10 mouse cellular contexts compared by ENCODE assay signal in the genomic region with DNA sequence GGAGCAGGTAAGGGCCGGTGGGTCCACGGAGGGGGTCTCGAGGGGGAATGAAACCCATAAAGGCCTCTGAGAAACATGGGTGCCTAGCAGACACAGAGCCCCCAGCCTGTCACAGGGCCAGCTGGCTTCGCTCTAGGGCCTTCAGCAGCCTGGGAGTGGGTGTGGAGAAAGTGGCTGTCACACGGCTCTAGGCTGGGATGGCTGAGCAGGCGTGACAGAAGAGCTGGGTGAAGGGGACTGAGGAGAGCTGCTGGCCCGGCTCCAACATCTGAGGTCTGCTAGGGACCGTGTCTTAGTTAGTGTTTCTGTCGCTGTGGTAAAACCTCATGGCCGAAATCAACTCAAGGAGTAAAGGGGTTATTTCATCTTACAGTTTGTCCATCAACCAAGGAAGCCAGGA. TPM values are rescaled to one million over a fixed set of nuclear protein-coding genes. Genes with fewer than 3 reads are reported as not detected.
DNase-seq lines count a peak whose midpoint lies in the region; ATAC-seq lines count a peak whose summit lies in the region.
"Had no signal": no experiment of that assay in that cellular context is flagged by ENCODE, and none has a peak within 500 bp of the region (broad histone marks: within the 10 kb centered on the region; RNA-seq: fewer than 3 reads in every experiment).

No protein-coding gene starts in this region.

- peaks cover 46% of the 10 kb centered on the region for H3K4me1 ChIP-seq in heart, embryonic 13.5 days
- peaks cover 19% of the 10 kb centered on the region for H3K4me1 ChIP-seq in megakaryocyte, embryonic 14.5 days
- peaks cover 13% of the 10 kb centered on the region for H3K4me1 ChIP-seq in hindbrain, embryonic 16.5 days (ENCODE audit: control insufficient read depth, insufficient read depth, low read depth, low read length)
- H3K4me1 ChIP-seq in stomach, embryonic 14.5 days (ENCODE audit: control insufficient read depth, insufficient read depth, low read length): peaks cover 6% of the 10 kb centered on the region; the same call in 1 of the 2 replicates

- whole genome bisulfite sequencing in heart, embryonic 13.5 days: 40% methylated on average over 10 of the region's 10 CpGs
- WGBS in hindbrain, embryonic 16.5 days: 61% methylated on average over 10 of the region's 10 CpGs
- WGBS in stomach, embryonic 14.5 days: 62% methylated on average over 10 of the region's 10 CpGs

- H3K4me2 ChIP-seq in heart, embryonic 13.5 days: peak overlapping the region; percentile 20; the same call in 1 of the 2 replicates
- H3K4me2 ChIP-seq in hindbrain, embryonic 16.5 days (ENCODE audit: low read length): no peak overlapping the region
- no peak overlapping the region for H3K4me2 ChIP-seq in stomach, embryonic 14.5 days (replicated peaks; ENCODE audit: low read depth, low read length)

- H3K27ac ChIP-seq in heart, embryonic 13.5 days (replicated peaks): peak overlapping the region; percentile 86
- peak overlapping the region; percentile 36; the same call in 1 of the 2 replicates for H3K27ac ChIP-seq in hindbrain, embryonic 16.5 days (ENCODE audit: low read depth, low read length)
- peak overlapping the region; percentile 61; the same call in 1 of the 2 replicates for H3K27ac ChIP-seq in stomach, embryonic 14.5 days (ENCODE audit: low read length)

- H3K9ac ChIP-seq in heart, embryonic 13.5 days: peak overlapping the region; percentile 37; the same call in 1 of the 2 replicates
- no peak overlapping the region for H3K9ac ChIP-seq in hindbrain, embryonic 16.5 days (ENCODE audit: low read depth, low read length)
- H3K9ac ChIP-seq in stomach, embryonic 14.5 days (replicated peaks; ENCODE audit: low read depth, low read length): no peak overlapping the region

- H3K36me3 ChIP-seq in heart, embryonic 13.5 days: 0 out of 2 replicates have a peak, but pooled peaks cover 5% of the 10 kb centered on the region
- H3K36me3 ChIP-seq in megakaryocyte, embryonic 14.5 days (replicated peaks; ENCODE audit: low read length): no peaks in the 10 kb centered on the region
- H3K36me3 ChIP-seq in hindbrain, embryonic 16.5 days (ENCODE audit: control insufficient read depth, insufficient read depth, low read length): 0 out of 2 replicates have a peak, but pooled peaks cover 2% of the 10 kb centered on the region
- no peaks in the 10 kb centered on the region for H3K36me3 ChIP-seq in stomach, embryonic 14.5 days (ENCODE audit: control insufficient read depth, insufficient read depth, low read length)

- no peak overlapping the region for H3K4me3 ChIP-seq in heart, embryonic 13.5 days
- H3K4me3 ChIP-seq in megakaryocyte, embryonic 14.5 days (replicated peaks): peak overlapping the region; percentile 65
- H3K4me3 ChIP-seq in hindbrain, embryonic 16.5 days (ENCODE audit: low read length): no peak overlapping the region
- H3K4me3 ChIP-seq in stomach, embryonic 14.5 days (ENCODE audit: low read depth, low read length): no peak overlapping the region

- peak; percentile 57; the same call in 1 of the 2 replicates for ATAC-seq in heart, embryonic 13.5 days (ENCODE audit: extremely low read depth, insufficient number of reproducible peaks, low FRiP score, low TSS enrichment)
- no peak for ATAC-seq in megakaryocyte, adult 5-6 weeks (ENCODE audit: poor library complexity, severe bottlenecking)
- peak; percentile 54 for ATAC-seq in hindbrain, embryonic 16.5 days
- peak; percentile 57; the same call in 1 of the 2 replicates for ATAC-seq in stomach, embryonic 14.5 days (ENCODE audit: insufficient number of reproducible peaks, insufficient read depth, low FRiP score, low read depth)

- H3K27me3 ChIP-seq in heart, embryonic 13.5 days (replicated peaks): peaks cover 59% of the 10 kb centered on the region
- peaks cover 88% of the 10 kb centered on the region for H3K27me3 ChIP-seq in megakaryocyte, embryonic 14.5 days (replicated peaks)
- no peaks in the 10 kb centered on the region for H3K27me3 ChIP-seq in hindbrain, embryonic 16.5 days (replicated peaks; ENCODE audit: control insufficient read depth, insufficient read depth, low read length)
- H3K27me3 ChIP-seq in stomach, embryonic 14.5 days (ENCODE audit: control insufficient read depth, insufficient read depth, low read length): no peaks in the 10 kb centered on the region

- no peaks in the 10 kb centered on the region for H3K9me3 ChIP-seq in heart, embryonic 13.5 days
- peaks cover 12% of the 10 kb centered on the region; the same call in 1 of the 2 replicates for H3K9me3 ChIP-seq in megakaryocyte, embryonic 14.5 days
- no peaks in the 10 kb centered on the region for H3K9me3 ChIP-seq in hindbrain, embryonic 16.5 days (ENCODE audit: control insufficient read depth, low read length)
- no peaks in the 10 kb centered on the region for H3K9me3 ChIP-seq in stomach, embryonic 14.5 days (ENCODE audit: control insufficient read depth, low read depth, low read length)

- no peak for DNase-seq in heart, adult 9 months (ENCODE audit: low spot score in 2 of 2)
- no peak for DNase-seq in cerebellum, postnatal 36 days
- no peak for DNase-seq in spleen, postnatal 4 days (ENCODE audit: low spot score in 2 of 2)
- DNase-seq: cerebellum, adult 8-10 months; heart, adult 18-20 months had no signal

RNA-seq across cellular contexts. Expression of gene Adgrb2, which starts 17.5 kb away (rescaled TPM):
- 1.4 and 1.6 TPM in 2 replicates for polyA plus RNA-seq in heart, embryonic 13.5 days (2015; fragmentation: Nextera tagmentation; extraction: Ambion mirVana)
- 2.6 and 11.0 TPM in 2 replicates for polyA plus RNA-seq in megakaryocyte, embryonic 14.5 days (2012; ENCODE audit: insufficient read depth, low replicate concordance)
- total RNA-seq in megakaryocyte, adult 5-6 weeks (2015): not detected in 2 replicates
- 0.04 and 1.9 TPM in 2 replicates for total RNA-seq in megakaryocyte, adult 5-6 weeks (2017)
- polyA plus RNA-seq in hindbrain, embryonic 16.5 days (2015; fragmentation: Nextera tagmentation; extraction: Ambion mirVana): 13.4 and 14.9 TPM in 2 replicates
- 2.6 and 4.0 TPM in 2 replicates for polyA plus RNA-seq in stomach, embryonic 14.5 days (2014; fragmentation: Nextera tagmentation; extraction: Ambion mirVana)

RNA-seq across cellular contexts. Expression of gene Col16a1, which starts 45.5 kb away (rescaled TPM):
- 26.9 and 30.4 TPM in 2 replicates for polyA plus RNA-seq in heart, embryonic 13.5 days (2015; fragmentation: Nextera tagmentation; extraction: Ambion mirVana)
- polyA plus RNA-seq in megakaryocyte, embryonic 14.5 days (2012; ENCODE audit: insufficient read depth, low replicate concordance): 5.1 and 5.5 TPM in 2 replicates
- not detected in 2 replicates for total RNA-seq in megakaryocyte, adult 5-6 weeks (2015)
- not detected in 2 replicates for total RNA-seq in megakaryocyte, adult 5-6 weeks (2017)
- polyA plus RNA-seq in hindbrain, embryonic 16.5 days (2015; fragmentation: Nextera tagmentation; extraction: Ambion mirVana): 11.8 and 16.2 TPM in 2 replicates
- polyA plus RNA-seq in stomach, embryonic 14.5 days (2014; fragmentation: Nextera tagmentation; extraction: Ambion mirVana): 80.0 and 95.1 TPM in 2 replicates

Comparison
In these comparisons a context has a peak if more than half of its experiments do, and no peak if none do; other contexts are left out.
1. H3K27ac ChIP-seq: peak in every context shown above with its lines; median percentile 86 in heart, embryonic 13.5 days; 61 in stomach, embryonic 14.5 days; 36 in hindbrain, embryonic 16.5 days.